Mouse (Mus musculus) neural tube, embryonic 13.5 days (tissue): ENCODE results near the gene Tas2r126. TPM values are rescaled to one million over a fixed set of nuclear protein-coding genes. Genes with fewer than 3 reads are reported as not detected.

Source experiments
- polyA plus RNA-seq: library from polyadenylated mRNA; unstranded; fragments of >200 nt; fragmentation: Nextera tagmentation; extraction: Ambion mirVana; gene quantifications from 2 replicates; pipeline ENCODE4 v1.2.1, GENCODE M21; 2015

The Tas2r126 gene
- polyA plus RNA-seq, 1 experiment from 2014 or later, result not detected

Other genes starting within 250 kb of the Tas2r126 start
- not detected in 2 replicates for gene Tas2r144, start 219.2 kb upstream of the Tas2r126 start, polyA plus RNA-seq
- gene Gstk1, start 188.6 kb upstream of the Tas2r126 start, polyA plus RNA-seq, result 17.7 and 17.8 TPM in 2 replicates
- gene Tmem139, start 172.6 kb upstream of the Tas2r126 start, polyA plus RNA-seq, result 0.26 and 0.28 TPM in 2 replicates
- 39.1 and 45.5 TPM in 2 replicates for gene Casp2, start 169.6 kb upstream of the Tas2r126 start, polyA plus RNA-seq
- 1.7 and 2.0 TPM in 2 replicates for gene Clcn1, start 147.8 kb upstream of the Tas2r126 start, polyA plus RNA-seq
- 7.4 and 8.1 TPM in 2 replicates for gene Fam131b, start 109.9 kb upstream of the Tas2r126 start, polyA plus RNA-seq
- gene Zyx, start 84.9 kb upstream of the Tas2r126 start, polyA plus RNA-seq, result 56.4 and 56.5 TPM in 2 replicates
- 0.24 and 0.61 TPM in 2 replicates for gene Epha1, start 61.3 kb upstream of the Tas2r126 start, polyA plus RNA-seq
- gene Tas2r143, start 34.3 kb upstream of the Tas2r126 start, polyA plus RNA-seq, result not detected in 2 replicates
- not detected in 2 replicates for gene Tas2r135, start 29.1 kb upstream of the Tas2r126 start, polyA plus RNA-seq
- gene Olfr458, start 30.7 kb downstream of the Tas2r126 start, polyA plus RNA-seq, result not detected in 2 replicates
- not detected in 2 replicates for gene Olfr457, start 41.8 kb downstream of the Tas2r126 start, polyA plus RNA-seq
- not detected in 2 replicates for gene Olfr456, start 52.7 kb downstream of the Tas2r126 start, polyA plus RNA-seq
- gene Olfr455, start 113.1 kb downstream of the Tas2r126 start, polyA plus RNA-seq, result not detected in 2 replicates
- gene Tcaf3, start 163.2 kb downstream of the Tas2r126 start, polyA plus RNA-seq, result not detected in 2 replicates
- gene Tcaf2, start 210.7 kb downstream of the Tas2r126 start, polyA plus RNA-seq, result 2.6 and 3.0 TPM in 2 replicates